Mouse (Mus musculus): ENCODE data around the gene Ralgds. TPM values are rescaled to one million over a fixed set of nuclear protein-coding genes. Genes with fewer than 3 reads are reported as not detected.

Gene Ralgds
- polyA plus RNA-seq, 1 experiment from 2014 or later: 50.3 TPM

GRCm38 (mm10) chr2:28525219-28525942 is 12.5 kb downstream of the Ralgds start:
- WGBS: 27% methylated on average over 11 of the region's 11 CpGs
- Histone ChIP-seq H3K4me3 (no peak overlapping the region), H3K27me3 (no peaks in the 10 kb centered on the region), H3K9me3 (no peaks in the 10 kb centered on the region), H3K4me1 (peaks cover 94% of the 10 kb centered on the region), H3K36me3 (no peaks in the 10 kb centered on the region), H3K9ac (no peak overlapping the region), H3K4me2 (no peak overlapping the region), H3K27ac (peak overlapping the region; percentile 54)
- peak; percentile 25; the same call in 1 of the 2 replicates for ATAC-seq (ENCODE audit: insufficient number of reproducible peaks, low FRiP score, low TSS enrichment, low read depth)

- Histone ChIP-seq H3K4me1 (peaks cover 95% of the 10 kb centered on the region), H3K36me3 (no peaks in the 10 kb centered on the region), H3K27me3 (no peaks in the 10 kb centered on the region), H3K9ac (no peak overlapping the region), H3K4me3 (no peak overlapping the region), H3K4me2 (no peak overlapping the region), H3K27ac (peak overlapping the region; percentile 54), H3K9me3 (no peaks in the 10 kb centered on the region)
- WGBS: 40% methylated on average over 12 of the region's 12 CpGs
- ATAC-seq (ENCODE audit: insufficient number of reproducible peaks, low FRiP score, low TSS enrichment, low read depth): no peak
Measured at GRCm38 (mm10) chr2:28525943-28526876, 13.3 kb downstream of the Ralgds start.

- H3K36me3 ChIP-seq: no peaks in the 10 kb centered on the region
- no peaks in the 10 kb centered on the region for H3K27me3 ChIP-seq
- WGBS: 82% methylated on average over 20 of the region's 20 CpGs
- no peak for ATAC-seq (ENCODE audit: insufficient number of reproducible peaks, low FRiP score, low TSS enrichment, low read depth)
- no peak overlapping the region for H3K9ac ChIP-seq
- H3K9me3 ChIP-seq: no peaks in the 10 kb centered on the region
- H3K4me1 ChIP-seq: peaks cover 86% of the 10 kb centered on the region
- H3K4me2 ChIP-seq: no peak overlapping the region
- peak overlapping the region; percentile 39; the same call in 1 of the 2 replicates for H3K27ac ChIP-seq
- no peak overlapping the region for H3K4me3 ChIP-seq
Measured at GRCm38 (mm10) chr2:28527436-28528353, 14.8 kb downstream of the Ralgds start.

- H3K4me2 ChIP-seq: no peak overlapping the region
- no peak overlapping the region for H3K9ac ChIP-seq
- H3K36me3 ChIP-seq: no peaks in the 10 kb centered on the region
- H3K9me3 ChIP-seq: no peaks in the 10 kb centered on the region
- H3K4me1 ChIP-seq: peaks cover 88% of the 10 kb centered on the region
- ATAC-seq (ENCODE audit: insufficient number of reproducible peaks, low FRiP score, low TSS enrichment, low read depth): no peak
- no peaks in the 10 kb centered on the region for H3K27me3 ChIP-seq
- H3K27ac ChIP-seq: peak overlapping the region; percentile 39; the same call in 1 of the 2 replicates
- no peak overlapping the region for H3K4me3 ChIP-seq
- 76% methylated on average over 7 of the region's 7 CpGs for WGBS
Measured at GRCm38 (mm10) chr2:28528354-28528730, 15.4 kb downstream of the Ralgds start.

GRCm38 (mm10) chr2:28529856-28530255 is 16.9 kb downstream of the Ralgds start:
- no peak overlapping the region for H3K9ac ChIP-seq
- ATAC-seq (ENCODE audit: insufficient number of reproducible peaks, low FRiP score, low TSS enrichment, low read depth): no peak
- H3K9me3 ChIP-seq: no peaks in the 10 kb centered on the region
- H3K27ac ChIP-seq: no peak overlapping the region
- peaks cover 88% of the 10 kb centered on the region for H3K4me1 ChIP-seq
- H3K27me3 ChIP-seq: no peaks in the 10 kb centered on the region
- H3K4me3 ChIP-seq: no peak overlapping the region
- no peaks in the 10 kb centered on the region for H3K36me3 ChIP-seq
- no peak overlapping the region for H3K4me2 ChIP-seq
- WGBS: 67% methylated on average over 4 of the region's 4 CpGs

GRCm38 (mm10) chr2:28530311-28530710 is 17.4 kb downstream of the Ralgds start:
- 44% methylated on average over 7 of the region's 7 CpGs for WGBS
- H3K4me3 ChIP-seq: no peak overlapping the region
- peak overlapping the region; percentile 48 for H3K27ac ChIP-seq
- H3K9ac ChIP-seq: no peak overlapping the region
- no peaks in the 10 kb centered on the region for H3K9me3 ChIP-seq
- ATAC-seq (ENCODE audit: insufficient number of reproducible peaks, low FRiP score, low TSS enrichment, low read depth): no peak
- no peak overlapping the region for H3K4me2 ChIP-seq
- H3K4me1 ChIP-seq: peaks cover 88% of the 10 kb centered on the region
- H3K27me3 ChIP-seq: no peaks in the 10 kb centered on the region
- H3K36me3 ChIP-seq: no peaks in the 10 kb centered on the region

GRCm38 (mm10) chr2:28532938-28533771 is 20.2 kb downstream of the Ralgds start:
- H3K27ac ChIP-seq: peak overlapping the region; percentile 87
- H3K4me3 ChIP-seq: peak overlapping the region; percentile 84
- no peaks in the 10 kb centered on the region for H3K9me3 ChIP-seq
- peaks cover 88% of the 10 kb centered on the region for H3K4me1 ChIP-seq
- 2% methylated on average over 49 of the region's 49 CpGs for WGBS
- H3K9ac ChIP-seq: peak overlapping the region; percentile 65
- H3K36me3 ChIP-seq: no peaks in the 10 kb centered on the region
- peak overlapping the region; percentile 76 for H3K4me2 ChIP-seq
- no peaks in the 10 kb centered on the region for H3K27me3 ChIP-seq
- peak; percentile 90 for ATAC-seq (ENCODE audit: insufficient number of reproducible peaks, low FRiP score, low TSS enrichment, low read depth)

- Histone ChIP-seq H3K4me3 (peak overlapping the region; percentile 84), H3K27me3 (no peaks in the 10 kb centered on the region), H3K9me3 (no peaks in the 10 kb centered on the region), H3K27ac (peak overlapping the region; percentile 87), H3K36me3 (no peaks in the 10 kb centered on the region), H3K9ac (peak overlapping the region; percentile 65), H3K4me2 (peak overlapping the region; percentile 76), H3K4me1 (peaks cover 88% of the 10 kb centered on the region)
- ATAC-seq (ENCODE audit: insufficient number of reproducible peaks, low FRiP score, low TSS enrichment, low read depth): no peak
- WGBS: 45% methylated on average over 7 of the region's 7 CpGs
Measured at GRCm38 (mm10) chr2:28533901-28534435, 21.0 kb downstream of the Ralgds start.

GRCm38 (mm10) chr2:28534436-28535262 is 21.7 kb downstream of the Ralgds start:
- Histone ChIP-seq H3K9me3 (no peaks in the 10 kb centered on the region), H3K4me2 (peak overlapping the region; percentile 76), H3K4me1 (peaks cover 88% of the 10 kb centered on the region), H3K27ac (peak overlapping the region; percentile 87), H3K9ac (peak overlapping the region; percentile 31; the same call in 1 of the 2 replicates), H3K4me3 (peak overlapping the region; percentile 84), H3K27me3 (no peaks in the 10 kb centered on the region), H3K36me3 (no peaks in the 10 kb centered on the region)
- WGBS: 28% methylated on average over 11 of the region's 11 CpGs
- peak; percentile 31; the same call in 1 of the 2 replicates for ATAC-seq (ENCODE audit: insufficient number of reproducible peaks, low FRiP score, low TSS enrichment, low read depth)

GRCm38 (mm10) chr2:28535263-28535540 is 22.3 kb downstream of the Ralgds start:
- H3K27ac ChIP-seq: peak overlapping the region; percentile 87
- ATAC-seq (ENCODE audit: insufficient number of reproducible peaks, low FRiP score, low TSS enrichment, low read depth): no peak
- WGBS: 29% methylated on average over 4 of the region's 4 CpGs
- peaks cover 88% of the 10 kb centered on the region for H3K4me1 ChIP-seq
- no peak overlapping the region for H3K9ac ChIP-seq
- no peaks in the 10 kb centered on the region for H3K36me3 ChIP-seq
- H3K4me2 ChIP-seq: peak overlapping the region; percentile 76
- no peaks in the 10 kb centered on the region for H3K9me3 ChIP-seq
- H3K27me3 ChIP-seq: no peaks in the 10 kb centered on the region
- H3K4me3 ChIP-seq: peak overlapping the region; percentile 84
